Mouse (Mus musculus): Measurements from ENCODE around the gene Bcl2.

GRCm38 (mm10) chr1:106507556-106507955, 206.5 kb downstream of the Bcl2 start:
- TF ChIP-seq CTCF (IDR thresholded peaks at IDR 0.05; ENCODE audit: extremely low read depth, insufficient read depth, low read length) (no peak), POLR2A (IDR thresholded peaks at IDR 0.05; ENCODE audit: extremely low read depth, insufficient read depth, low read length) (no peak)
